Mouse (Mus musculus) midbrain, embryonic 14.5 days (tissue): ENCODE results near the gene 3110082I17Rik. TPM values are rescaled to one million over a fixed set of nuclear protein-coding genes. Genes with fewer than 3 reads are reported as not detected.

Experiments used
- ATAC-seq: fragments of 200-750 bp; cut with Nextera tagmentation; 2 replicates; pipeline ENCODE4 v1.8.0; 2017; ENCODE audit warnings: moderate number of reproducible peaks, moderate library complexity; ENCODE audit not compliant: low FRiP score, low TSS enrichment
- DNase-seq: peaks from one replicate; pipeline ENCODE4 v3.0.0-alpha.2; 2015
- H3K27ac ChIP-seq: fragments of 300-500 bp; sonication (generic); replicated peaks from 2 replicates; pipeline ENCODE4 v1.5.1; 2014; ENCODE audit warnings: mild to moderate bottlenecking, low read depth, low read length, moderate library complexity
- H3K27me3 ChIP-seq: fragments of 300-500 bp; sonication (generic); 2 replicates; pipeline ENCODE4 v1.6.1; 2014; ENCODE audit warnings: low read length, control low read depth, mixed read lengths; ENCODE audit not compliant: control insufficient read depth, insufficient read depth
- H3K36me3 ChIP-seq: fragments of 300-500 bp; sonication (generic); 2 replicates; pipeline ENCODE4 v1.6.1; 2014; ENCODE audit warnings: low read length, control low read depth; ENCODE audit not compliant: control insufficient read depth, insufficient read depth
- H3K4me1 ChIP-seq: fragments of 300-500 bp; sonication (generic); 2 replicates; pipeline ENCODE4 v1.6.1; 2014; ENCODE audit warnings: mild to moderate bottlenecking, antibody characterized with exemption, low read length, control low read depth; ENCODE audit not compliant: control insufficient read depth, insufficient read depth
- H3K4me2 ChIP-seq: fragments of 300-500 bp; sonication (generic); 2 replicates; pipeline ENCODE4 v1.6.1; 2014; ENCODE audit warnings: mild to moderate bottlenecking, low read length, moderate library complexity
- H3K4me3 ChIP-seq: fragments of 300-500 bp; sonication (generic); replicated peaks from 2 replicates; pipeline ENCODE4 v1.5.1; 2014; ENCODE audit warnings: low read depth, low read length
- H3K9ac ChIP-seq: fragments of 300-500 bp; sonication (generic); replicated peaks from 2 replicates; pipeline ENCODE4 v1.6.1; 2014; ENCODE audit warnings: mild to moderate bottlenecking, low read length, moderate library complexity
- H3K9me3 ChIP-seq: fragments of 300-500 bp; sonication (generic); 2 replicates; pipeline ENCODE4 v1.6.1; 2016; ENCODE audit warnings: low read length, control low read depth, mixed read lengths; ENCODE audit not compliant: control insufficient read depth
- WGBS: fragments of 180-500 bp; shearing (Covaris S2); extraction: QIAGEN DNeasy Blood & Tissue Kit; methylation state at CpG from one replicate; pipeline ENCODE4 v1.1.7; 2014; 5-methylcytosine and 5-hydroxymethylcytosine counted together
- polyA plus RNA-seq: library from polyadenylated mRNA; unstranded; fragments of >200 nt; fragmentation: Nextera tagmentation; extraction: Ambion mirVana; gene quantifications from 2 replicates; pipeline ENCODE4 v1.2.1, GENCODE M21; 2014

3110082I17Rik gene
- polyA plus RNA-seq, 1 experiment from 2014 or later, result 12.8 TPM

DNA sequence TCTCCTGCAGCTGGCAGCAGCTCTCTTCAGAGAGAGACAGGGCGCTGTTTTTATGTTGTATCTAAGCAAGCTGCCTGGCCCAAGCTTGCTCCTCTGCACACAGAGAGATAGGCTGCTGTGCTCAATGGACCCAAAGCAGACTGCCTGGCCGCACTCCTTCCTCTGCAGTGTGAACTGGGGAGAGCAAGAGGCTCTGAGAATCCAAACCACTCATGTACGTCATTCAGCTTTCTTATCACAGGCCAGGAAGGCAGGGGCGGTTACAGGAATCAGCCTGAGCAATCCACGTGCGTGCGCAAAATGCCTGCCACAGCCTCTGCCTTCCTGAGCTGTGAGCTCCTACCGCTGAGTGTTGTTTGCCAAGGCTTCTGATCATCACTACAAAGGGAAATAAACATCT is 77.6 kb downstream of the 3110082I17Rik start:
- no peaks in the 10 kb centered on the region for H3K9me3 ChIP-seq
- H3K4me2 ChIP-seq, result no peak overlapping the region
- H3K4me3 ChIP-seq, result no peak overlapping the region
- no peak overlapping the region for H3K9ac ChIP-seq
- no peaks in the 10 kb centered on the region for H3K27me3 ChIP-seq
- H3K27ac ChIP-seq, result peak overlapping the region; percentile 53; the same call in 1 of the 2 replicates
- ATAC-seq (no peak), DNase-seq (peak; percentile 20)
- H3K4me1 ChIP-seq, result 0 out of 2 replicates have a peak, but pooled peaks cover 2% of the 10 kb centered on the region
- WGBS, result 68% methylated on average over 8 of the region's 8 CpGs
- H3K36me3 ChIP-seq, result no peaks in the 10 kb centered on the region

DNA sequence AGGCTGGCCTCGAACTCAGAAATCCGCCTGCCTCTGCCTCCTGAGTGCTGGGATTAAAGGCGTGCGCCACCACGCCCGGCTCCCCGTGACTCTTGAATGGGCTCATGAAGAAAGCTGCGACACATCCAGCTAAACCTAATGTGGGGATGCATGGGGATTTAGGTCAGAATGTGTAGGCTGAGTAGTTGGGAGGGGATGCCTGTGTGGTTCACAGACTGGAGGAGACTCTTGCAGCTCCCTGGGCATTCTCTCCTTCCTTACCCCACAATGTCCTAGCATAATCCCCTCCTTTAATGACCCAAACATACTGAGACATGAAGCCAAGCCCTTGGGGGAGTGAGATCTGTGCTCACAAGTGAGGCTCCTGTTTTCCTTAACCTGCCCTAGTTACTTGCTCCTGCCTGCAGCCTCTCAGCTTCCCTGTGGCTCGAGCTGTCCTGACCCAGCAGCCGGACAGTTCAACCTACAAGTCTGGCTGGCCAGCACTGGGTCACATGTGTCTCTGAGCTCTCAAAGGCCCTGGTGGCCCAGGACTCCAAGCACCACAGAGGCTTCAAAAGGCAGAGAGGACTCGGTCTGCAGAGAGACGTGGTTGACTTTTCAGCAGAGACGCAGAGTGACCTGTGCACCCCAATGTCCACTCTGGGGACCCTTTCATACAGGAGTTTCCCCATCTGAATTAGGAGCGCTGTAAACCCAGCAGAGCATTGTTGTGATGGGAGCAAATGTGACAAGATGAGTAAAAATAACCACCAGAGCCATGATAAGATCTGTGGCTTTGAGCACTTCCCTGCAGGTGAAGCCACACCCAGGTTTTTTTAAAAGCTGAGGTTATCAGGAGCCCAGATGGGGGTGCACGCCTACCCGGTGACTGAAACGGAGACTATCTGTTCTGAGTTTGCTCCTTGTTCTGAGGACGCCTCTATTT is 78.5 kb downstream of the 3110082I17Rik start:
- Histone ChIP-seq H3K4me2 (no peak overlapping the region), H3K9ac (no peak overlapping the region), H3K4me3 (no peak overlapping the region), H3K27ac (no peak overlapping the region), H3K4me1 (0 out of 2 replicates have a peak, but pooled peaks cover 2% of the 10 kb centered on the region), H3K9me3 (no peaks in the 10 kb centered on the region), H3K36me3 (no peaks in the 10 kb centered on the region), H3K27me3 (no peaks in the 10 kb centered on the region)
- ATAC-seq (no peak), DNase-seq (no peak)
- 82% methylated on average over 18 of the region's 18 CpGs for WGBS

DNA sequence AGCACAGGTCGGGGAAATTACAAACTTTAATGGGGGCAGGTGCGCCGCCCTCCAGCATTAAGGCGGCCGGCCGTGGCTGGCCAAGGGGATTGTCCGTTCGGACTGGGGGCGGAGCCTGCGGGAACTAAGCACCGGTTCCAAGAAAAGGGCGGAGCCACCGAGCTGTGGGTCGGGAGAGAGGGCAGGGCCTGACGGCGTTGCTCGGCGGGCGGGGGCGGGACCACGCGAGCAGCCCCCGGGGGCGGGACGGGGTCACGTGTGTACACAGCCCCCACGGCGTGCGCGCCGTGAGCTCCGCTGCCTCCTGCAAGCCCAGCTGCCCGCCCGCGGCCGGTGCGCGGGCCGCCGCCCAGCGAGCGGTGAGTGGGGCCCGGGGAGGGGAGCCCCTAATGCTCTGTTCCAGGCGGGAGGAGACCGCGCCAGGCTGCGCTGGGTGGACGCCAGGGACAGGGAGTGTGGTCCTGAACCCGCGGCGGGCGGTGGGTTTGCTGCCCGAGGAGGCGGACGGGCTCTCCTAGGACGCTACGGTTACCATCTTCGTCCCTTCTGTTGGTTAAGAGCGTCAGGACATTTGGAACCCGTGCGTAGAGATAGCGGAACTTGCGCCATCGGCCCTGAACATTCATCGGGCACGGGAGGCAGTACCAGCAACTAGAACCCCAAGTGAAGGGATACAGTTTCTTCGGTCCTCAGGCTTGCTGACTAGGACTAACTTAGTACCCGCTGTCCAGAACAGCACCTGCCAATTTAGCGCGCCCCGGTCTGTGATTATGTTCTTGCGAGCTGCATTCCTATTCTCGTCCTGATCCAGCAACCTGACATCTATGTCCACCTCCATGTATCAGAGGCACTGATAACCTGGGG is 79.7 kb downstream of the 3110082I17Rik start:
- peak overlapping the region; percentile 20; the same call in 1 of the 2 replicates for H3K27ac ChIP-seq
- no peaks in the 10 kb centered on the region for H3K36me3 ChIP-seq
- H3K9me3 ChIP-seq, result no peaks in the 10 kb centered on the region
- peak overlapping the region; percentile 66 for H3K9ac ChIP-seq
- 1% methylated on average over 73 of the region's 73 CpGs for WGBS
- no peaks in the 10 kb centered on the region for H3K27me3 ChIP-seq
- DNase-seq (peak; percentile 88), ATAC-seq (peak; percentile 83)
- H3K4me2 ChIP-seq, result peak overlapping the region; percentile 89
- H3K4me1 ChIP-seq, result 0 out of 2 replicates have a peak, but pooled peaks cover 2% of the 10 kb centered on the region
- peak overlapping the region; percentile 62 for H3K4me3 ChIP-seq

GRCm38 (mm10) chr5:139379771-139380384 is 80.4 kb downstream of the 3110082I17Rik start:
- 23% methylated on average over 8 of the region's 8 CpGs for WGBS
- ATAC-seq, result no peak
- H3K4me1 ChIP-seq, result 0 out of 2 replicates have a peak, but pooled peaks cover 2% of the 10 kb centered on the region

GRCm38 (mm10) chr5:139378986-139379629 is 81.2 kb downstream of the 3110082I17Rik start:
- H3K9ac ChIP-seq, result no peak overlapping the region
- no peak overlapping the region; the same call in 1 of the 2 replicates for H3K27ac ChIP-seq
- H3K9me3 ChIP-seq, result no peaks in the 10 kb centered on the region
- H3K36me3 ChIP-seq, result no peaks in the 10 kb centered on the region
- ATAC-seq, result no peak
- DNase-seq, result peak; percentile 39
- H3K27me3 ChIP-seq, result no peaks in the 10 kb centered on the region
- no peak overlapping the region for H3K4me3 ChIP-seq
- H3K4me1 ChIP-seq, result 0 out of 2 replicates have a peak, but pooled peaks cover 2% of the 10 kb centered on the region
- H3K4me2 ChIP-seq, result no peak overlapping the region
- 53% methylated on average over 21 of the region's 21 CpGs for WGBS

More at GRCm38 (mm10) chr5:139379771-139380384, 80.4 kb downstream of the 3110082I17Rik start:
- Histone ChIP-seq H3K4me3 (peak overlapping the region; percentile 62), H3K27me3 (no peaks in the 10 kb centered on the region), H3K36me3 (no peaks in the 10 kb centered on the region), H3K9me3 (no peaks in the 10 kb centered on the region), H3K9ac (peak overlapping the region; percentile 66), H3K27ac (peak overlapping the region; percentile 20; the same call in 1 of the 2 replicates), H3K4me2 (peak overlapping the region; percentile 89)
- no peak for DNase-seq

DNA sequence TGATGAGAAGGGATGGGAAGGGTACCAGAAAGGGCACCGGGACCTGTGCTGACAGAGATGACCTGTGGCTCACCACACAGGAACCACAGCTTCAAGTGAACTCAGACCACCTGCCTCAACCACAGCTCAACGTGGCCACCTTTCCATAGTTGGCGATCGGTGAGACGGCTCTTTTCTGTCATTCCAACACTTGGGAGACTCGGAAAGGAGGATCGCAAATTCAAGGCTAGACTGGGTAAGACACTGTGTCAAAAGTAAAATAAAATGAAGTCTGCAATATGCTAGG is 82.1 kb downstream of the 3110082I17Rik start:
- no peak for DNase-seq
- Histone ChIP-seq H3K4me3 (no peak overlapping the region), H3K9me3 (no peaks in the 10 kb centered on the region), H3K36me3 (no peaks in the 10 kb centered on the region), H3K4me2 (no peak overlapping the region), H3K4me1 (0 out of 2 replicates have a peak, but pooled peaks cover 2% of the 10 kb centered on the region), H3K9ac (no peak overlapping the region), H3K27me3 (no peaks in the 10 kb centered on the region), H3K27ac (no peak overlapping the region)
- 93% methylated on average over 7 of the region's 7 CpGs for WGBS
- no peak for ATAC-seq

DNA sequence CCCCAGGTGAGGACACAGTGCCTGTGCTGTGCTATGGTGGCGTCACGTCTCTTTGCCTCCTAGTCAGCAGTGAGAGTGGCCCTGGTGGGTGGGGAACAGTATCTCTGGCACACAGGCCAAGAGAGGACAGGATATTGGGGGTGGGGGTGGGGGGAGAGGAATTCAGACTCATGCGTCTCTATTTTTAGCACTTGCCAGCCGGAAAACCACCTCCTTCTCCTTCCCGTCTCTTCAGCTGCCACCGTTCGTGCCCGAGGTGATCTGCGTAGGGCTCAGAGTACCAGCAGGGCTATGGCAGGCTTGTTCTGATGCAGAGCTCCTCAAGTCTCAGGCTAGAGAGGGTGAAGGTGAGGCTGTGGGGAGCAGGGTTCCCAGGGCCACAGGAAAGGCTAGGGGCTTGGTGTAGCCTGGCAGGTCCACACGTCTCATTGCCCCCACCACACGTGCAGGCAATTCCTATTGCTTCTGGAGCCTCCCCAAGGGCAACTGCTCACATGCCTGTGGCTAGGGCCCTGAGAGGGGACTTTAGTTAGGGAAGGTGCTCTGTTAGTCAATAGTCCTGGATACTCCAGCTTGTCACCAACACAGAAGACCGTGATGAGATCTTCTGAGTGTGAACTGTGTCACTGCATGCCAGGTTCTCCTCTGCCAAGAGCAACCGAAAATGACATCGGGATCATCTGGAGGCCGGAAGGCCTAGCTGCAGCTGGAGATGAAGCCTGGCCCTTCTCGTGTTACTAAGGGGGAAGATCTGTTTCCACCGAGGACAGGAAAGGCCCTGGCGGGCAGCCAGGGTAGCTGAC is 82.7 kb downstream of the 3110082I17Rik start, which contains the start of gene Gpr146:
TSS of gene Gpr146 (plus strand) at position 230 of the 803 bp plus-strand sequence.
- DNase-seq (no peak), ATAC-seq (no peak)
- H3K9ac ChIP-seq, result no peak within 1 kb of the TSS; the same call in 1 of the 2 replicates
- no peak within 1 kb of the TSS for H3K27ac ChIP-seq
- no peaks in the 10 kb centered on the region for H3K9me3 ChIP-seq
- 87% methylated on average over 18 of the region's 18 CpGs for WGBS
- no peaks in the 10 kb centered on the region for H3K36me3 ChIP-seq
- no peak within 1 kb of the TSS for H3K4me2 ChIP-seq
- H3K4me3 ChIP-seq, result no peak within 1 kb of the TSS
- peaks cover 4% of the 10 kb centered on the region for H3K4me1 ChIP-seq
- no peaks in the 10 kb centered on the region for H3K27me3 ChIP-seq
